Mouse (Mus musculus): ENCODE measurements around the gene Kdm2b.

- TF ChIP-seq GATA1 (IDR thresholded peaks at IDR 0.05; ENCODE audit: borderline replicate concordance, low read length): no peak
- TF ChIP-seq FLI1 (IDR thresholded peaks at IDR 0.05; ENCODE audit: low read length): no peak
Observed at GRCm38 (mm10) chr5:122824450-122824849, 165.2 kb downstream of the Kdm2b start.

All from megakaryocyte, embryonic 14.5 days (primary cell).